Mouse (Mus musculus): ENCODE results near the gene Eif1ad. TPM values are rescaled to one million over a fixed set of nuclear protein-coding genes. Genes with fewer than 3 reads are reported as not detected.
"Not testable (repeated sequence)": the region's sequence is repeated elsewhere in the genome, so short reads cannot be mapped to it uniquely, and the experiment has no call there.

The Eif1ad gene
- polyA plus RNA-seq, 1 experiment from 2014 or later = 25.0 TPM

- H3K9ac ChIP-seq (replicated peaks) = no peak overlapping the region
- no peak overlapping the region for H3K4me2 ChIP-seq (ENCODE audit: low read depth, low read length)
- H3K9me3 ChIP-seq (ENCODE audit: low read length) = no peaks in the 10 kb centered on the region
- no peaks in the 10 kb centered on the region for H3K36me3 ChIP-seq (replicated peaks; ENCODE audit: insufficient read depth, low read length)
- 78% methylated on average over 7 of the region's 7 CpGs for WGBS (ENCODE audit: insufficient replicate concordance)
- no peaks in the 10 kb centered on the region for H3K4me1 ChIP-seq (ENCODE audit: insufficient read depth)
- no peak overlapping the region for H3K27ac ChIP-seq (ENCODE audit: low read depth)
- no peak overlapping the region for H3K4me3 ChIP-seq (ENCODE audit: low read depth, low read length)
- no peak for TF ChIP-seq EP300 (IDR thresholded peaks at IDR 0.05; ENCODE audit: low read depth)
- TF ChIP-seq CTCF (IDR thresholded peaks at IDR 0.05; ENCODE audit: low read depth) = no peak
- no peaks in the 10 kb centered on the region for H3K27me3 ChIP-seq (ENCODE audit: insufficient read depth, low read length)
- ATAC-seq (no peak), DNase-seq (no peak)
Measured at GRCm38 (mm10) chr19:5341360-5341759, 25.2 kb upstream of the Eif1ad start.

- TF ChIP-seq EP300 (IDR thresholded peaks at IDR 0.05; ENCODE audit: low read depth) (no peak), CTCF (IDR thresholded peaks at IDR 0.05; ENCODE audit: low read depth) (no peak)
- WGBS (ENCODE audit: insufficient replicate concordance) = 66% methylated on average over 6 of the region's 6 CpGs
- no peak for ATAC-seq
- Histone ChIP-seq H3K9me3 (ENCODE audit: low read length) (no peaks in the 10 kb centered on the region), H3K9ac (replicated peaks) (no peak overlapping the region), H3K4me1 (ENCODE audit: insufficient read depth) (peaks cover 6% of the 10 kb centered on the region; the same call in 1 of the 2 replicates), H3K4me3 (ENCODE audit: low read depth, low read length) (no peak overlapping the region), H3K36me3 (replicated peaks; ENCODE audit: insufficient read depth, low read length) (no peaks in the 10 kb centered on the region), H3K27ac (ENCODE audit: low read depth) (no peak overlapping the region), H3K27me3 (ENCODE audit: insufficient read depth, low read length) (no peaks in the 10 kb centered on the region), H3K4me2 (ENCODE audit: low read depth, low read length) (no peak overlapping the region)
- DNase-seq = no peak
Measured at GRCm38 (mm10) chr19:5345297-5346131, 21.0 kb upstream of the Eif1ad start.

- ATAC-seq = no peak
- no peak overlapping the region for H3K4me2 ChIP-seq (ENCODE audit: low read depth, low read length)
- peaks cover 6% of the 10 kb centered on the region; the same call in 1 of the 2 replicates for H3K4me1 ChIP-seq (ENCODE audit: insufficient read depth)
- no peak overlapping the region for H3K9ac ChIP-seq (replicated peaks)
- H3K9me3 ChIP-seq (ENCODE audit: low read length) = no peaks in the 10 kb centered on the region
- no peak overlapping the region for H3K4me3 ChIP-seq (ENCODE audit: low read depth, low read length)
- no peak overlapping the region for H3K27ac ChIP-seq (ENCODE audit: low read depth)
- 73% methylated on average over 6 of the region's 6 CpGs for WGBS (ENCODE audit: insufficient replicate concordance)
- H3K27me3 ChIP-seq (ENCODE audit: insufficient read depth, low read length) = no peaks in the 10 kb centered on the region
- H3K36me3 ChIP-seq (replicated peaks; ENCODE audit: insufficient read depth, low read length) = no peaks in the 10 kb centered on the region
- TF ChIP-seq EP300 (IDR thresholded peaks at IDR 0.05; ENCODE audit: low read depth) (no peak), CTCF (IDR thresholded peaks at IDR 0.05; ENCODE audit: low read depth) (no peak)
- no peak for DNase-seq
Measured at GRCm38 (mm10) chr19:5348064-5348463, 18.5 kb upstream of the Eif1ad start.

- TF ChIP-seq CTCF (IDR thresholded peaks at IDR 0.05; ENCODE audit: low read depth) = peak; percentile 58
- TF ChIP-seq EP300 (IDR thresholded peaks at IDR 0.05; ENCODE audit: low read depth) = no peak
- Histone ChIP-seq H3K9ac (replicated peaks) (peak overlapping the region; percentile 53), H3K36me3 (replicated peaks; ENCODE audit: insufficient read depth, low read length) (no peaks in the 10 kb centered on the region), H3K27me3 (ENCODE audit: insufficient read depth, low read length) (no peaks in the 10 kb centered on the region), H3K4me3 (ENCODE audit: low read depth, low read length) (peak overlapping the region; percentile 34), H3K27ac (ENCODE audit: low read depth) (no peak overlapping the region), H3K4me2 (ENCODE audit: low read depth, low read length) (peak overlapping the region; percentile 70), H3K9me3 (ENCODE audit: low read length) (no peaks in the 10 kb centered on the region), H3K4me1 (ENCODE audit: insufficient read depth) (peaks cover 6% of the 10 kb centered on the region; the same call in 1 of the 2 replicates)
- DNase-seq = peak; percentile 27
- 5% methylated on average over 34 of the region's 34 CpGs for WGBS (ENCODE audit: insufficient replicate concordance)
- peak; percentile 62 for ATAC-seq
Measured at GRCm38 (mm10) chr19:5348526-5349501, 17.7 kb upstream of the Eif1ad start.

GRCm38 (mm10) chr19:5349502-5349873 is 17.1 kb upstream of the Eif1ad start, which contains the start of gene Cst6:
Gene Cst6 (minus strand): TSS chr19:5349574.
- not testable (repeated sequence) for H3K4me1 ChIP-seq (ENCODE audit: insufficient read depth); DNase-seq; H3K36me3 ChIP-seq (replicated peaks; ENCODE audit: insufficient read depth, low read length); H3K27ac ChIP-seq (ENCODE audit: low read depth); H3K9me3 ChIP-seq (ENCODE audit: low read length); ATAC-seq; H3K27me3 ChIP-seq (ENCODE audit: insufficient read depth, low read length)
- peak within 1 kb of the TSS; percentile 53 for H3K9ac ChIP-seq (replicated peaks)
- peak within 1 kb of the TSS; percentile 34 for H3K4me3 ChIP-seq (ENCODE audit: low read depth, low read length)
- 63% methylated on average over 6 of the region's 6 CpGs for WGBS (ENCODE audit: insufficient replicate concordance)
- H3K4me2 ChIP-seq (ENCODE audit: low read depth, low read length) = peak within 1 kb of the TSS; percentile 70

- no peak overlapping the region for H3K4me3 ChIP-seq (ENCODE audit: low read depth, low read length)
- WGBS (ENCODE audit: insufficient replicate concordance) = 72% methylated on average over 2 of the region's 2 CpGs
Measured at GRCm38 (mm10) chr19:5353609-5354008, 12.9 kb upstream of the Eif1ad start.

More at GRCm38 (mm10) chr19:5353609-5354008, 12.9 kb upstream of the Eif1ad start:
- ATAC-seq = no peak
- TF ChIP-seq EP300 (IDR thresholded peaks at IDR 0.05; ENCODE audit: low read depth) = no peak
- no peak for TF ChIP-seq CTCF (IDR thresholded peaks at IDR 0.05; ENCODE audit: low read depth)
- Histone ChIP-seq H3K9ac (replicated peaks) (no peak overlapping the region), H3K9me3 (ENCODE audit: low read length) (no peaks in the 10 kb centered on the region), H3K4me2 (ENCODE audit: low read depth, low read length) (no peak overlapping the region), H3K4me1 (ENCODE audit: insufficient read depth) (peaks cover 6% of the 10 kb centered on the region; the same call in 1 of the 2 replicates), H3K27ac (ENCODE audit: low read depth) (no peak overlapping the region), H3K36me3 (replicated peaks; ENCODE audit: insufficient read depth, low read length) (no peaks in the 10 kb centered on the region), H3K27me3 (ENCODE audit: insufficient read depth, low read length) (no peaks in the 10 kb centered on the region)
- DNase-seq = no peak

Measured in liver, postnatal 0 days (tissue).